9 mouse cellular contexts compared by ENCODE assay signal in the genomic region with DNA sequence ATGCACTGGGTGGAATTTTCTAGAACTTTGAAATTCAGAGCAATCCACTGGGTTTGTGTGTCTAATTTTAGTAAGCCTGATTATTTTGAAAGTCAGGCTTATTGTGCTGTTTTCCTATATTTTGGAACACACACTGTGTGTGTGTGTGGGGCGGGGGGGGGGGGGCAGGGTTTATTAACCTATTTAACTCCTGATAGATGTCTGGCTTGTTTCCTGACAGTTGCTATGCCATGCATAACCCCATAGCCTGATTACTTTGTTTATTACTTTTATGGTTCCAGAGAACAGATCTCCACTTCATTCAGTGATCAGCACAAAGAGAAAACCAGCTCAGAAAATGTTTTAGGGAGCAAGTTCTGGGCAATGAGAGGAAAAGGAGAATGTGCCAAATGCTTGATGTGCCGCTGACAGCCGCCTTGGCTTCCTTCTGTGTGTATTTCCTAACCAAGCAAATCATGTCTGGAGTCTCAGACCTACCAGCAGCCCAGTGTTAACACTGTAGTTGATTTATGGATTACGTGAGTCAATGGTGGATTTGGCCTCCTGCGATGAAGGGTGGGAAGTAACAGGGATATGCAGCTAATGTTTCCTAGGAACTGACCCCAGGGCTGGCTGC.
A peak's percentile ranks its signal among the peaks of the same experiment; 100 is the strongest.
DNase-seq lines count a peak whose midpoint lies in the region; ATAC-seq lines count a peak whose summit lies in the region.
"Had no signal": no experiment of that assay in that cellular context is flagged by ENCODE, and none has a peak within 500 bp of the region (broad histone marks: within the 10 kb centered on the region; RNA-seq: fewer than 3 reads in every experiment).

No protein-coding gene starts in this region.

- 74% methylated on average over 4 of the region's 5 CpGs for WGBS in embryonic facial prominence, embryonic 14.5 days
- 84% methylated on average over 5 of the region's 5 CpGs for WGBS in embryonic facial prominence, embryonic 10.5 days
- 39% methylated on average over 5 of the region's 5 CpGs for WGBS in kidney, embryonic 15.5 days

- H3K4me2 ChIP-seq in embryonic facial prominence, embryonic 14.5 days (ENCODE audit: low read depth, low read length), result no peak overlapping the region
- H3K4me2 ChIP-seq in kidney, embryonic 15.5 days, result no peak overlapping the region
- H3K4me2 ChIP-seq: midbrain, embryonic 12.5 days had no signal

- H3K4me3 ChIP-seq in embryonic facial prominence, embryonic 14.5 days (ENCODE audit: low read depth, low read length), result no peak overlapping the region
- H3K4me3 ChIP-seq in embryonic facial prominence, embryonic 10.5 days, result no peak overlapping the region
- no peak overlapping the region for H3K4me3 ChIP-seq in kidney, embryonic 15.5 days (replicated peaks)
- H3K4me3 ChIP-seq: midbrain, embryonic 12.5 days had no signal

- peak; percentile 66 for DNase-seq in embryonic facial prominence, embryonic 14.5 days (ENCODE audit: low spot score)
- no peak for DNase-seq in embryonic facial prominence, embryonic 10.5 days (ENCODE audit: low spot score)
- DNase-seq in ovary, postnatal 14 days (ENCODE audit: low spot score), result peak; percentile 25
- DNase-seq in ovary, adult 18-20 months (ENCODE audit: low spot score), result no peak
- peak; percentile 27 for DNase-seq in skeletal muscle tissue, adult 2 months (ENCODE audit: low read depth, low spot score)
- DNase-seq in gastrocnemius, adult 18-20 months (ENCODE audit: low spot score), result no peak

- no peak overlapping the region for H3K27ac ChIP-seq in embryonic facial prominence, embryonic 14.5 days (replicated peaks; ENCODE audit: low read depth, low read length)
- no peak overlapping the region for H3K27ac ChIP-seq in embryonic facial prominence, embryonic 10.5 days (replicated peaks)
- H3K27ac ChIP-seq in kidney, embryonic 15.5 days, result no peak overlapping the region
- H3K27ac ChIP-seq: midbrain, embryonic 12.5 days had no signal

- no peaks in the 10 kb centered on the region for H3K27me3 ChIP-seq in embryonic facial prominence, embryonic 14.5 days (replicated peaks; ENCODE audit: control insufficient read depth, insufficient read depth, low read length)
- no peaks in the 10 kb centered on the region for H3K27me3 ChIP-seq in embryonic facial prominence, embryonic 10.5 days (replicated peaks; ENCODE audit: low read depth, poor library complexity, severe bottlenecking)
- no peaks in the 10 kb centered on the region for H3K27me3 ChIP-seq in kidney, embryonic 15.5 days
- H3K27me3 ChIP-seq: midbrain, embryonic 12.5 days had no signal

- no peaks in the 10 kb centered on the region for H3K4me1 ChIP-seq in embryonic facial prominence, embryonic 14.5 days (ENCODE audit: control insufficient read depth, insufficient read depth, low read length)
- H3K4me1 ChIP-seq in embryonic facial prominence, embryonic 10.5 days, result no peaks in the 10 kb centered on the region
- peaks cover 7% of the 10 kb centered on the region; the same call in 1 of the 2 replicates for H3K4me1 ChIP-seq in kidney, embryonic 15.5 days
- H3K4me1 ChIP-seq: midbrain, embryonic 12.5 days had no signal

- no peaks in the 10 kb centered on the region for H3K9me3 ChIP-seq in embryonic facial prominence, embryonic 14.5 days (ENCODE audit: control insufficient read depth, low read length)
- no peaks in the 10 kb centered on the region for H3K9me3 ChIP-seq in embryonic facial prominence, embryonic 10.5 days
- H3K9me3 ChIP-seq in kidney, embryonic 15.5 days (replicated peaks), result no peaks in the 10 kb centered on the region
- H3K9me3 ChIP-seq: midbrain, embryonic 12.5 days had no signal

- no peak for ATAC-seq in embryonic facial prominence, embryonic 14.5 days (ENCODE audit: low read depth)
- peak; percentile 58; the same call in 1 of the 2 replicates for ATAC-seq in kidney, embryonic 15.5 days (replicated peaks; ENCODE audit: low FRiP score)
- ATAC-seq in erythroid progenitor cell, adult 5-6 weeks (replicated peaks; ENCODE audit: low FRiP score, poor library complexity, severe bottlenecking), result no peak

- no peak overlapping the region for H3K9ac ChIP-seq in embryonic facial prominence, embryonic 14.5 days (ENCODE audit: low read depth, low read length)
- no peak overlapping the region for H3K9ac ChIP-seq in kidney, embryonic 15.5 days
- H3K9ac ChIP-seq: midbrain, embryonic 12.5 days had no signal

- no peaks in the 10 kb centered on the region for H3K36me3 ChIP-seq in embryonic facial prominence, embryonic 14.5 days (ENCODE audit: control insufficient read depth, insufficient read depth, low read length)
- no peaks in the 10 kb centered on the region for H3K36me3 ChIP-seq in embryonic facial prominence, embryonic 10.5 days (replicated peaks)
- no peaks in the 10 kb centered on the region for H3K36me3 ChIP-seq in kidney, embryonic 15.5 days
- H3K36me3 ChIP-seq: midbrain, embryonic 12.5 days had no signal

Comparison
In these comparisons a context has a peak if more than half of its experiments do, and no peak if none do; other contexts are left out.
1. DNase-seq: peak in embryonic facial prominence, embryonic 14.5 days (single experiment), ovary, postnatal 14 days (single experiment) and skeletal muscle tissue, adult 2 months (single experiment); none in embryonic facial prominence, embryonic 10.5 days (single experiment), ovary, adult 18-20 months (single experiment) and gastrocnemius, adult 18-20 months (single experiment).